Mouse (Mus musculus): ENCODE data around the gene Slc25a47. TPM values are rescaled to one million over a fixed set of nuclear protein-coding genes. Genes with fewer than 3 reads are reported as not detected.
A peak's percentile ranks its signal among the peaks of the same experiment; 100 is the strongest.

Slc25a47 gene
- total and polyA plus RNA-seq, 3 experiments = 6.5 to 10.5 (median 7.1) TPM

DNA sequence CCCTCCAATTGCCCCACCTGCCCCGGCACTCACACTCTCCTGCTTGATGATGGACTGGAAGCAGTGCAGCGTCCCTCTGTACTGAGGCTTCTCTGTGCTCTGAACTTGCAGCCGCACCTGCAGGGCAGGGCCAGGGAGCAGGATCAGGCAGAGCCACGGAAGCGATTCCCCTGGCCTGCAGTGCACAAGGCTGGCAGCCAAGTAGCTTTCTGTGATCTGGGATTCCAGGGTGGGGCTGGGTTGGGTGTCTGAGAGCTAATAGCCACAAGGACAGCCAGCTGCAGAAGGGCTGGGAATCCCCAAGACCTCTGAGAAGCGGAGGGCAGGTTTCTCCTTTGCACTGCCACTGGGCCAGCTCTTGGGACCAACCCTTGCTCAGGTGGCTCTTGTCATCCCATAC, 8.2 kb upstream of the Slc25a47 start:
- intact Hi-C loops (cut with DNase I) = no loop called here
- Histone ChIP-seq H3K79me2 (replicated peaks; ENCODE audit: control insufficient read depth, insufficient read depth, low read length) (no peaks in the 10 kb centered on the region), H3K4me1 (ENCODE audit: control insufficient read depth, insufficient read depth, low read length) (peaks cover 2% of the 10 kb centered on the region), H3K9ac (ENCODE audit: low read depth, low read length) (no peak overlapping the region), H3K36me3 (ENCODE audit: control insufficient read depth, insufficient read depth, low read length) (no peaks in the 10 kb centered on the region), H3K27ac (no peak overlapping the region), H3K4me3 (no peak overlapping the region), H3K27me3 (ENCODE audit: control insufficient read depth, insufficient read depth, low read length) (no peaks in the 10 kb centered on the region)
- TF ChIP-seq CTCF (IDR thresholded peaks at IDR 0.05) = no peak
- TF ChIP-seq POLR2A (IDR thresholded peaks at IDR 0.05; ENCODE audit: insufficient read depth, low read depth, low read length) = no peak
- no peak for TF ChIP-seq EP300 (IDR thresholded peaks at IDR 0.05; ENCODE audit: insufficient read depth, low read depth, low read length)
- 83% methylated on average over 6 of the region's 6 CpGs for WGBS
- no peak for DNase-seq

DNA sequence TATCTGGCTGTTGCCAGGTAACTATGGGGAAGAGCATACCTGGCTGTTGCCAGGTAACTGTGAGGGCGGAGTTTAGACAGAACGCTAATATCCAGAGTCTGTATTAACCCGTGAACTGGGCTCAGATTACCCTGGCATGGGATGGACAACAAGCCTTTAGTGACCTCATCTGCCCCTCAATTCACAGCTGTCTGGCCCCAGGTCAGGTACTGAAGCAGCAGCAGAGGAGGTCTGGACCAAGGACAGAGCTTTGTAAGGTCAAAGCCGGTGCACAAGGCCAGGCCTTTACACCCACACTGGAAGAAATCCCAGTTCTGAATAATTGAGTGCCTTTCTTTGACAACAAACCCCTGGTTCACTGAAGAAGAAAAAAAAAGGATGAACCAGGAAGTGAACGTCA, 6.2 kb upstream of the Slc25a47 start:
- TF ChIP-seq CTCF (IDR thresholded peaks at IDR 0.05) (no peak), EP300 (IDR thresholded peaks at IDR 0.05; ENCODE audit: insufficient read depth, low read depth, low read length) (no peak), POLR2A (IDR thresholded peaks at IDR 0.05; ENCODE audit: insufficient read depth, low read depth, low read length) (no peak)
- Histone ChIP-seq H3K27ac (no peak overlapping the region; the same call in 1 of the 2 replicates), H3K79me2 (replicated peaks; ENCODE audit: control insufficient read depth, insufficient read depth, low read length) (no peaks in the 10 kb centered on the region), H3K4me1 (ENCODE audit: control insufficient read depth, insufficient read depth, low read length) (peaks cover 4% of the 10 kb centered on the region), H3K9ac (ENCODE audit: low read depth, low read length) (no peak overlapping the region), H3K27me3 (ENCODE audit: control insufficient read depth, insufficient read depth, low read length) (no peaks in the 10 kb centered on the region), H3K36me3 (ENCODE audit: control insufficient read depth, insufficient read depth, low read length) (no peaks in the 10 kb centered on the region), H3K4me3 (no peak overlapping the region)
- no peak for DNase-seq
- 54% methylated on average over 5 of the region's 5 CpGs for WGBS
- intact Hi-C loops (cut with DNase I) = loop anchor here (5.0 kb wide), 1 partner anchor 63 kb away; the partner anchor contains the start of genes Wars and Wdr25

DNA sequence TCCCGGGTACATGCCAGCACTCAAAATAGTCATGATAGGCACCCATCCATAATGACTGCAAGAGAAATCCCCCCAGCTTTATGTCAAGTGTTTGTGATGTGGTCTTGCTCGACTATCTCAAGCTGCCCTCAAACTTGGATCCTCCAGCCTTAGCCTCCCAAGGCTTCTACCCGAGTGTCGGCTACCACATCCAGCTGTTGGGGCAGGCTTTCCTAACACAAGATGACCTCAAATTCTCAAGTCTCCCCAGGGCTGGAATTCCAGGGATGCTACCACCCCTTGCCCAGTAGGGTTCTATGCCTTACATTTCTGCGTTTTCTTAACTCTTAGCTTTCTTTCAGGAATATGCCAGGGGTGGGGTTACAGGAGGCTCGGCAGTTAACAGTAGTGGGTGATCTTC, 5.5 kb upstream of the Slc25a47 start:
- no peak overlapping the region; the same call in 1 of the 2 replicates for H3K27ac ChIP-seq
- DNase-seq = no peak
- H3K79me2 ChIP-seq (replicated peaks; ENCODE audit: control insufficient read depth, insufficient read depth, low read length) = no peaks in the 10 kb centered on the region
- H3K9ac ChIP-seq (ENCODE audit: low read depth, low read length) = no peak overlapping the region
- no peaks in the 10 kb centered on the region for H3K36me3 ChIP-seq (ENCODE audit: control insufficient read depth, insufficient read depth, low read length)
- WGBS = 67% methylated on average over 6 of the region's 6 CpGs
- no peak overlapping the region for H3K4me3 ChIP-seq
- H3K27me3 ChIP-seq (ENCODE audit: control insufficient read depth, insufficient read depth, low read length) = no peaks in the 10 kb centered on the region
- intact Hi-C loops (cut with DNase I) = loop anchor here (5.0 kb wide), 1 partner anchor 62 kb away; the partner anchor contains the start of genes Wars and Wdr25
- TF ChIP-seq POLR2A (IDR thresholded peaks at IDR 0.05; ENCODE audit: insufficient read depth, low read depth, low read length) = no peak
- no peak for TF ChIP-seq CTCF (IDR thresholded peaks at IDR 0.05)
- no peak for TF ChIP-seq EP300 (IDR thresholded peaks at IDR 0.05; ENCODE audit: insufficient read depth, low read depth, low read length)
- peaks cover 7% of the 10 kb centered on the region for H3K4me1 ChIP-seq (ENCODE audit: control insufficient read depth, insufficient read depth, low read length)

DNA sequence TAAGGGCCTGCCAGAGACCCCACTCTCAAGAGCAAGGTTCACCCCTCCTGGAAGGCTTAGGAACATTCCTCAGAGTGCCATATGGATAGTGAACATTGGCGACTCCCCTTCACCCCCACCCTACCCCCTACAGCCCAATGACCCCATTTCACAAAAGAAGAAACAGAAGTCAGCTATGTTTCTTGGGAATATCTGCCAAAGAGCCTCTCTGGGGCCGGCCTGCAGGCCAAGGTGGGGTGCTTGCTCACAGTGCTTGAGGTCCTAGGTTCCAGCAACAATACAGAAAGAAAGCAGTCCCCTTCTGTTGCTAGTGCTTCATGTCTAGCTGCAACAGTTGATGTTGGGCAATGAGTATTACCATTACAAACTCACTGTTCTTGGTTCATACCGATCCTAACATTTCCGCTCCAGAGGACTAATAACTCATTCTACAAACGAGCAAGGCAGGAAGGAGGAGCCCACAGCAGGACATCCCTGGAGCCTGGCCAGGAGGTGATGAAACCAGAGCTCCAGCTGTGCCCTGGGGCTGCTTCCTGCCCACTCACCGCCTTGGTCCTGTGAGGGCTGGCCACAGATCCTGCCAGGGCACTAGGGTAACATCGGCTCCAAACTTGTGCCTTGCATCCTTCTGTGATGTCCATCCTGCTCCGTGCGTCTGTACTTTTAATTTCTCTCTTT, 3.7 kb upstream of the Slc25a47 start:
- H3K4me3 ChIP-seq = no peak overlapping the region
- intact Hi-C loops (cut with DNase I) = loop anchor here (5.0 kb wide), 1 partner anchor 60 kb away; the partner anchor contains the start of genes Wars and Wdr25
- TF ChIP-seq EP300 (IDR thresholded peaks at IDR 0.05; ENCODE audit: insufficient read depth, low read depth, low read length) = no peak
- TF ChIP-seq CTCF (IDR thresholded peaks at IDR 0.05) = no peak
- TF ChIP-seq POLR2A (IDR thresholded peaks at IDR 0.05; ENCODE audit: insufficient read depth, low read depth, low read length) = no peak

DNA sequence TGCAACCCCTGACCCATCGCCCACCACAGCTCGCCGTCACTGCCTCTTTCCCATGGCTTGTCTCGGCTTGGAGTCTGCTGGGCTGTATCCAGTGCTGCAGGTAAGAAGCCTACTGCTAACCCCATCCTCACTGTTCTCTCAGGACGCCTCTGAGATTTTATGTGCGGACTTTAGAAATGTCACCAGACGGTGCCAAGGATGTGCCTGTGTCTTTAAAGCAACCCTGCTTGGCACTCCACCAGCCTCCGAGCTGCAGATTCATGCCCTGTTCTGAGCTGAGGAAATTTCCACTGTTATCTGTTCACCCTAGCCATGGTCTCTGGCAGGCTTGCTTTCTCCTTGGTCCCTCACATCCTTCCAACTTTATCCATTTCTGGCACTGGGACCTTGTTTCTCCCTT, 3.0 kb upstream of the Slc25a47 start:
- no peak for DNase-seq
- intact Hi-C loops (cut with DNase I) = loop anchor here (5.0 kb wide), 1 partner anchor 59 kb away; the partner anchor contains the start of genes Wars and Wdr25
- H3K27ac ChIP-seq = peak overlapping the region; percentile 22; the same call in 1 of the 2 replicates
- no peaks in the 10 kb centered on the region for H3K36me3 ChIP-seq (ENCODE audit: control insufficient read depth, insufficient read depth, low read length)
- H3K4me3 ChIP-seq = no peak overlapping the region
- no peak overlapping the region for H3K9ac ChIP-seq (ENCODE audit: low read depth, low read length)
- peaks cover 13% of the 10 kb centered on the region for H3K4me1 ChIP-seq (ENCODE audit: control insufficient read depth, insufficient read depth, low read length)
- TF ChIP-seq EP300 (IDR thresholded peaks at IDR 0.05; ENCODE audit: insufficient read depth, low read depth, low read length) = no peak
- no peak for TF ChIP-seq CTCF (IDR thresholded peaks at IDR 0.05)
- TF ChIP-seq POLR2A (IDR thresholded peaks at IDR 0.05; ENCODE audit: insufficient read depth, low read depth, low read length) = no peak
- no peaks in the 10 kb centered on the region; the same call in 1 of the 2 replicates for H3K79me2 ChIP-seq (replicated peaks; ENCODE audit: control insufficient read depth, insufficient read depth, low read length)
- no peaks in the 10 kb centered on the region for H3K27me3 ChIP-seq (ENCODE audit: control insufficient read depth, insufficient read depth, low read length)
- WGBS = 74% methylated on average over 8 of the region's 8 CpGs

More for the DNA sequence above, 3.7 kb upstream of the Slc25a47 start:
- Histone ChIP-seq H3K27me3 (ENCODE audit: control insufficient read depth, insufficient read depth, low read length) (no peaks in the 10 kb centered on the region), H3K79me2 (replicated peaks; ENCODE audit: control insufficient read depth, insufficient read depth, low read length) (no peaks in the 10 kb centered on the region; the same call in 1 of the 2 replicates), H3K36me3 (ENCODE audit: control insufficient read depth, insufficient read depth, low read length) (no peaks in the 10 kb centered on the region), H3K27ac (no peak overlapping the region), H3K4me1 (ENCODE audit: control insufficient read depth, insufficient read depth, low read length) (peaks cover 10% of the 10 kb centered on the region), H3K9ac (ENCODE audit: low read depth, low read length) (no peak overlapping the region)
- WGBS = 59% methylated on average over 9 of the region's 9 CpGs
- DNase-seq = peak; percentile 56 to 65

DNA sequence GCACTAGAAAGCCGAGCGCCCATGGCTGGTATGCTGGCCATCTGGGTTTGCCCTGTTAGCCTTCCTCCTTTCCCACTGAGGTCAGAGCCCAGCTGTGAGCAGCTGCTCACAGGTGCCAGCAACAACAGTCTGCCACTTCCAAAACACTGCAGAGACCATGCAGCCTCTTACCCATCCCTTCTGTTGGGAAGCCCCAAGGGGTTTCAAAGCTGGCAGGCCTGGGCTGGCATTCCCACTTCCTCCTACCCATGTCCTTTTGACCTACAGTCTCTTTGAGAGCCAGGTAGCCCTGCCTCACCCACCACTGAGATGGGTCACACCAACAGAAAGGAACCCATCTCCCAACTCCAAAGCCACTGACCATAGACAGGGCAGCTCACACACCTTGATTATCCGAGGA, 2.4 kb upstream of the Slc25a47 start:
- peak overlapping the region; percentile 22; the same call in 1 of the 2 replicates for H3K27ac ChIP-seq
- no peak overlapping the region for H3K9ac ChIP-seq (ENCODE audit: low read depth, low read length)
- DNase-seq = no peak
- 78% methylated on average over 3 of the region's 3 CpGs for WGBS
- H3K27me3 ChIP-seq (ENCODE audit: control insufficient read depth, insufficient read depth, low read length) = no peaks in the 10 kb centered on the region
- no peaks in the 10 kb centered on the region; the same call in 1 of the 2 replicates for H3K79me2 ChIP-seq (replicated peaks; ENCODE audit: control insufficient read depth, insufficient read depth, low read length)
- intact Hi-C loops (cut with DNase I) = loop anchor here (5.0 kb wide), 1 partner anchor 59 kb away; the partner anchor contains the start of genes Wars and Wdr25
- H3K36me3 ChIP-seq (ENCODE audit: control insufficient read depth, insufficient read depth, low read length) = no peaks in the 10 kb centered on the region
- peaks cover 11% of the 10 kb centered on the region for H3K4me1 ChIP-seq (ENCODE audit: control insufficient read depth, insufficient read depth, low read length)
- TF ChIP-seq EP300 (IDR thresholded peaks at IDR 0.05; ENCODE audit: insufficient read depth, low read depth, low read length) = no peak
- no peak for TF ChIP-seq POLR2A (IDR thresholded peaks at IDR 0.05; ENCODE audit: insufficient read depth, low read depth, low read length)
- no peak for TF ChIP-seq CTCF (IDR thresholded peaks at IDR 0.05)
- no peak overlapping the region for H3K4me3 ChIP-seq

Measured in heart, adult 2 months (tissue).